Mouse (Mus musculus) ES-Bruce4 (cell line): ENCODE data around the gene Tssk3.

ENCODE experiments used
- CTCF ChIP-seq: IDR thresholded peaks from one replicate; pipeline ENCODE4 v1.8.1; 2011; ENCODE audit warnings: low read depth, low read length
- EP300 ChIP-seq: IDR thresholded peaks from 2 replicates; pipeline ENCODE4 v1.6.1; 2011; ENCODE audit warnings: low read depth, low read length; ENCODE audit not compliant: insufficient read depth
- POLR2A ChIP-seq: IDR thresholded peaks from one replicate; pipeline ENCODE4 v1.8.1; 2011; ENCODE audit warnings: low read length; ENCODE audit not compliant: insufficient read depth

GRCm38 (mm10) chr4:129441145-129441544 is 49.7 kb downstream of the Tssk3 start:
- TF ChIP-seq POLR2A (no peak), CTCF (no peak), EP300 (no peak)
